Mouse (Mus musculus): Measurements from ENCODE around the gene Fcrl6.

Gene Fcrl6

DNA sequence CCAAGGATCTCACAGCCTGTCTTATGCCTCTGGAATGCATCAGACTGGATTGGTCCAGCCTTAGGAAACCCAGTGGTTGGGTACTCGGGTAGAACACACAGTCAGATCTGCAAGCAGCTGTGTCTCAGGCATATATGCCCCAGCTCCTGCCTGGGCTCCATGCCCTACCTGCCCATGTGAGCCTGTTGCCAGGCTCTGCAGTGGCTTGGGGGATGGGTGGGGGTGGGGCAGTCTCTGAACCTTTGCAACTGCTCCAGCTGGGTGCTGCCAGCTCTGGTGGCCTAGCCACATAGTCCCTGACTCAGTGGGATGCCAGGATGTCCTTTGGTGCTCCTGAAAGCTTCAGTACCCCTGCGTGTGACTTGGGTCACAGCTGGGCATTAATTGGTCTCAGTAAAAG lies 53.0 kb downstream of the Fcrl6 start:
- no peak for DNase-seq (ENCODE audit: extremely low spot score, low spot score)

GRCm38 (mm10) chr1:172548501-172548900 lies 53.9 kb downstream of the Fcrl6 start:
- no peak for DNase-seq (ENCODE audit: extremely low spot score, low spot score)
